Mouse (Mus musculus) mouse embryonic stem cell (cell line): ENCODE measurements around the gene Ndufs8.

Source experiments
- in situ Hi-C, 2 experiments: fragments of 300-500 bp; cut with MboI; formaldehyde crosslinking; loops; 1 replicate in 1 of 2; 3 replicates in 1 of 2; pipeline ENCODE4 v1.14.3; 2019 to 2020; ENCODE audit warnings: low sequenced_read_pairs in 2 of 2, low pct_unique_long_range_greater_than_20kb in 1 of 2, mixed read lengths in 1 of 2; ENCODE audit not compliant: unreplicated experiment in 1 of 2

The Ndufs8 gene

DNA sequence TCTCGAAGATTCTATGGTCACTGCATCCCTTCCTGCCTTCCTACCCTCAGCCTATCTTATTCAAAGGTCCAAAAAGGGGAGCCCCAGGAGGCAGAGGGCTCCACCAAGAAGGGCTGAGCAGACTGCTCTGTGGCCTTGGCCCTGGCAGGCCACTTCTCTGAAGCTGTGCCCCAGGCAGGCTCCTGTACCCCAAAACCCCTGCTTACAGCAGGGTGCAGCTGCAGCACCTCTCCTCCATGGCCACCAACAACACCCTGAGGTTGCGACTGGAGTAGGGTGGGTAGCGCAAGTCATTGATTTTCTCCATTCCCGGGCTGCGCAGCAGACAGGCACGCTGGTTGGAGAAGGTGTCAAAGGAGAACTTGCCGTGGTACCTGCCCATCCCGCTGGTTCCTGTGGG is 1.1 kb upstream of the Ndufs8 start:
- in situ Hi-C loops = no loop called here

GRCm38 (mm10) chr19:3910206-3910605 is 2.4 kb downstream of the Ndufs8 start:
- in situ Hi-C loops = no loop called here

DNA sequence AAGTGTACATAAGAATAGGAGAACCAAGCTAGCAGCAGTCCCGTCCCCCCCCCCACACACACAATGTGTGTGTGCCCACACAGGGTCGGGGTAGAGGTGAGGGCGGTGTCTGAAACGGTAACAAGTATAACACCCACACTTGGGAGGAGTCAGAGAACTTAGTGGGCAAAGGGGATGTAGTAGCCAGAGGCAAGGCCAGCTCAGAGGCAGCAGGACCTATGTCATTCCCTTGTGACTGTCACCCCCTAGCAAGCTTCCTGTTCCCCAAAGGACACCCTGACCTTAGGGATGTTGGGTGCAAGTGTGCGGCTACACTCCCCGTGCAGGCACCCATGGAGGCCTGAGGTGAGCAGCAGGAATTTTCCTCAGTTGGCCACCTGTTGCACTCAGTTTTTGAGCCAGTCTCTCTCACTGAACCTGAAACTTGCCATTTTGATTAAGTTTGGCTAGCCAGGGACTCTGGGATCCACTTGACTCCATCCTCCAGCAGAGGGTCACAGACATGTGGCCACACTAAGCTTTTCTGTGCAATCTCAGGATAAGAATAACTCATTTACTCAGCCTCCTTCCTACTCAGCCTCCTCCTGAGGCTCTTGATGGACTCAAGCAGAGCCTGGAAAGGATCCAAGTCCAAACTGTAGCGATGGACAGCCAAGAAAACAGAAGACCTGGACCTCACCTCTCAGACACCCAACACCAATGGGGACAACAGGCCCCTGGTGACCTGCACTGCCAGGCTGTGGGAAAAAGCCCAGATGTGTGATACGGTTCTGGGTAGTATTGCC is 4.5 kb downstream of the Ndufs8 start:
- in situ Hi-C loops = no loop called here

DNA sequence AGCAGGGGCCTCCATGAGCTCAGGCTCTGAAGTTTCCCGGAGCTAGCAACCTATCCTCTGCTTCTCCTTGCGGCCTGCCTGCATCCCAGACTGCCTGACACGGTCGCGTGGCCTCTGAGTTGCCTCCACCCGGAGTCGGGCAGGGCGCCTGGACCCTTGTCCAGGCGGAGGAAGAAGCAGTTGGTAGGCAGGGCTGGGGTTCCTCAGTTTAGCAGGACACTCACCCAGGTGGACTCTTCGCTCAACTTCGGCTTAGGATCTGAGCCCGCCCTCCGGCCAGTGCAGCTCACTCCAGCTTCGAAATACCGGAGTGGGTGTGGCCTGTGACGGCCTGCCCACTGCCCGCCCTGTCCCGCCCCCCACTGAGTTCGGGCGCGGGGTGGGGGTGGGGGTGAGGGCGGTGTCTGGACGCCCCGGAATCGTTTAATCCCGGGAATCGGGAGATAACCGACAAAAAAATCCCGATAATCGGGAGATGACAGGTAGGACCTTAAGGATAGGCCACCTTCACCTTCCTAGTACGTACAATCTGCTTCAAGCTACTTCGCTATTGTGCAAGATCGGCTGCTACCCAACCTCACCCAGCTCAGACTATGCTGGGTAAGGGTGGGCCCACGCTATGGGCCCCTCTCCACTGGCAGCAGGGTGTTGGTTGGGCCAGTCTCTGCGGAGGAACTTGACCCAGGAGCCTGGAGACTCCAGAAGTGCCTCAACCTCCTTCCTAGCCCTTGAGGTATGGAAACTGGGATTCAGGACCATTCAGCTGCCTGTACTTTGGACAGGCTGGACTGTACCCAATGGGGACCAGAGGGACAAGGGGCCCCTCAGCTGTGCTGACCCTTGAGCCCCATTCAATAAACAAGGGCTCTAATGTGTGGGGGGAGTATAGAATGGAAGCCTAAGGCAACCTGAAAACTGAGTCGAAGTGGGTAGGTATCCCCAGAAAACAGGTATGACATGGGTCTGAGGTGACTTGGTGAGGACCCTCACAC is 5.5 kb downstream of the Ndufs8 start, which contains the start of gene Tcirg1:
Gene Tcirg1, minus strand, starts transcription at position 339 of the 992 bp plus-strand sequence.
- in situ Hi-C loops = no loop called here

DNA sequence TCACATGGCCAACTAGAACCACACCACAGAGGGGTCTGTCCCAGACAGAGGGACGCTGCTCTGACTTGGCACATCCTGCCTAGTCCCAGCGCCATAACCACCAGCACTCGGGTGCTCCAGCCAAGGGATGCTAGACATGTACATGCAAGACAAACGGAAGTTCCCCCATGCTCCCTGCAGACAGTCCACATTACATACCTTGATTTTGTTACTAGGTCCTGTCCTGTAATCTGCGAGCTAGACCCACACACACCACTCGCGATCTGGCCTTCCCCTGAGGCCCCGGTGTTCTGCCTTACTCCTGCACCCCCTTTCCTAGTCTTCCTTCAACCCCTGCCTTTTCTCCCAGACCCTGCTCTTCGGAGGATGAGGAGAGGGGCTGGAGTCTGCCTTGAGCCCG is 6.2 kb downstream of the Ndufs8 start:
- in situ Hi-C loops = no loop called here

GRCm38 (mm10) chr19:3905261-3905969 is 7.2 kb downstream of the Ndufs8 start:
- in situ Hi-C loops = no loop called here

DNA sequence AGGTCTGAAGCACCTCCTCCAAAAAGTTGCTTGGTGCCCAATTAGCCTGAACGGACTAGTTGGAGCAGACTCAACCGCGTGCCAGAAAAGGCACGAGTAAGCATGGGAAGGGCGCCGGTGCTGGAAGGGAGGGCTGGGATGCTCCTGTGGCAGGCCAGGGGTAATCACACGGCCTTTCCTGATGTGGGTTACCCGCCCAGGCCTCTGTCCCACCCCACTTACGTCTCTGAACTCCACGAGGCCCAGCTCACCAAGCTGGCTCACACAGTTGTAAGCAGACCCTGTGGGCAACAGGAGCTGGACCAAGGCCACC is 8.3 kb downstream of the Ndufs8 start:
- in situ Hi-C loops = no loop called here

DNA sequence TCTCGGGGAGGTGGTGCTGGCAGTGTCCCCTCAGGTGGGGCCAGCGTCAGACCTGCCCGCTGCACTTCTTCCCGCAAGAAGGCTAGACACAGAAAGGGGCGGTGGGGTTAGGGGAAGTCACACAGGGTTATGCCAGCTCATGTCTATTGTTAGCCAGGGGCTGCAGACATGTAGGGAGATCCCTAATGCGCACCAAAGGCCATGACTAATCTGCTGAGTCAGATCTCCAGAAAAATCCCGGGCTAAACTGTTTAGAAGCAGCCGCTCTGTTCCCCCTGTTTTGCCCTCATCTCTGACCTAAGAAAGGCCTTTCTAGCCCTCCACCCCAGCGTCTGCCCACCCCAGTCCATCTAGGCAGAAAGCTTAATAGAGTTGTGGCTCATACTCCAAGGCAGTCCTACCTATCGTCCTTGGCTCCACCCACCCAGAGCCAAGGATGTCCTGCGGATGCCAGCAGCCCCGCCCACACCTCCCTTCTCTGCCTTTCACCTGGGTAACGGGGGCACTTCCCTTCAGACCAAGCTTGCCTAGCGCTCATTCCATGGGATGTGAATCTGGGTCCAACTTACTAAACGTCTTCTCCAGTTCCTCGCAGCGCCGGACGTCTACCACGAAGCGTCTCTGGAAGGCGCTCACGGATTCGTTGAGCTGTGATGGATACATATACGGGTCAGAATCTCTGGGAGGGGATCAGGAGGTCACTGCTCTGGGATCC is 8.8 kb downstream of the Ndufs8 start:
- in situ Hi-C loops = no loop called here

- in situ Hi-C loops = no loop called here
Observed at GRCm38 (mm10) chr19:3902966-3903365, 9.6 kb downstream of the Ndufs8 start.

DNA sequence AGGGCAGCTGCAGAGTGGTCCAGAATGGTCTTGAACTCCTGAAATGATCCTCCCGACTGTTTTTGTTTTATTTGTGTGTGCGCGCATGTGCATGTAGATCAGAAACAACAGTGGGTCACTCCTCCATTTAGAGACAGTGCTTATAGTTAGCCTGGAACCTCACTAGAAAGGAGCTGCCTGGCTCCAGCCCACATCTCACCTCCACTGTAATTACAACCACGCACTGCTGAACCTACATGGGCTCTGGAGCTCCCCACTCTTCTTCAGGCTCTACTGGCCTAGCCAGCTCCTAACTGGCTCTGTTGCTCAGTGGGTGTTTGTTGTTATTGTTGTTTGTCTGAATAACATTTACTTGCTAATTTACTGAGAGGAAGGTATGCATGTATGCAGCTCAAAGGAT is 13.0 kb downstream of the Ndufs8 start:
- in situ Hi-C loops = no loop called here

DNA sequence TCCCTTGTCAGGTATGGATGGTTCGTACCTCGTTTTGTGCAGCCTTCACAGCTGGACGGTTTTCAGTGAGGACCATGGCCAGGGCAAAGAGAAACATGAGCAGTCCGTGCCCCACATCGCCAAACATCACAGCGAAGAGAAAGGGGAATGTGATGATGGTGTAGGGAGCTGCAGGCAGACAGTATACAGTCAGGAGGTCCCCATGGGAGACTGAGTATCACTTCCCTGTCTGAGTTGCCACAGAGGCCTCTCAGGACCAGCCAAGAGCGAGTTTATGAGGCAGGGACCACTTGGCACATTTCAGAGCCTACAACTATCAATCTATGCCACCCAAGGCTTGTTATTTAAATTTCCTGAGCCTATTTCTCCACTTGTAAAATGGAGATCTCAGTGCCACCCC is 13.6 kb downstream of the Ndufs8 start:
- in situ Hi-C loops = no loop called here

DNA sequence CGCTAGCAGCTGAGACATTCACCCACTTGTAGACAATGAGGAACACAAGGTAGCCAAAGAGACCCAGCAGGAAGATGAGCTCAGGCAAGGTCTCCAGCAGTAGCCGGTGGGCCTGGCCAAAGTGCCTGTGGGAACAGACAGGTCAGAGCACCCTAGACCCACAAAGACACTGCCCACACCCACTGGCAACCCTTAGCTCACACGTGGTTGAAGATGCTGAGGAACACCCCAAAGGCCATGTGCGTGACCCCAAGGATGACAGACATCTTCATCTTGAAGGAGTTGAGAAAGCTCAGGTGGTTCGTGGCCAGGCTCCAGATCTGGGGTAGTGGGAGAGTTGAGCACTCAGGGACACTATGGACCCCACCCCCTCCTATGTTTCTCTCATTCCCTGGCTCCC is 15.0 kb downstream of the Ndufs8 start:
- in situ Hi-C loops = no loop called here

- in situ Hi-C loops = no loop called here
Observed at GRCm38 (mm10) chr19:3896208-3896607, 16.4 kb downstream of the Ndufs8 start.

- in situ Hi-C loops = no loop called here
Observed at GRCm38 (mm10) chr19:3895171-3895631, 17.4 kb downstream of the Ndufs8 start.

DNA sequence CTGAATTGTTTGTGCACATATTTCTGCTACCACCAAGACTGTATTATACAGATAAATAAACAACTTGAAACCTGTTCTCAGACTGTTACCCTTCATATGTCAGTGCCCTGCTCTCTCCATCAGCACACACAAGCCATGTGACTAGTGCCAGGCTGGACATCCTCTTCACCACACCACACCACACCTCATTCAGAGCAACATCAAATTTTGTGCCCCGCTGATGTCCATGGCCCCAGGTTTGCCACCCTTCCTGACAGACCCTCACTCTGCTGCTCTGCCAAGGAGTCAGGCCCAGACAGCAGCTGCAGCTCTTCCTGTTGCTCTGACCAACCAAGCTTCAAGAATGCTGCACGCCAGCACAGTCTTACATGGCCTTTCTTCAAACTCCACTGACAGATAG is 18.3 kb downstream of the Ndufs8 start:
- in situ Hi-C loops = no loop called here

GRCm38 (mm10) chr19:3893545-3894116 is 18.9 kb downstream of the Ndufs8 start:
- in situ Hi-C loops = no loop called here

GRCm38 (mm10) chr19:3890181-3890580 is 22.4 kb downstream of the Ndufs8 start:
- in situ Hi-C loops = no loop called here

GRCm38 (mm10) chr19:3889096-3889495 is 23.5 kb downstream of the Ndufs8 start:
- in situ Hi-C loops = no loop called here
